Mouse (Mus musculus) erythroblast, embryonic 14.5 days (primary cell): Measurements from ENCODE around the gene Rit1. TPM values are rescaled to one million over a fixed set of nuclear protein-coding genes. Genes with fewer than 3 reads are reported as not detected.

ENCODE experiments used
- H3K27me3 ChIP-seq: 2 replicates; pipeline ENCODE4 v1.6.1; 2012; ENCODE audit warnings: inconsistent platforms; ENCODE audit not compliant: control insufficient read depth
- H3K36me3 ChIP-seq: 2 replicates; pipeline ENCODE4 v1.6.1; 2012; ENCODE audit warnings: mild to moderate bottlenecking, inconsistent platforms; ENCODE audit not compliant: control insufficient read depth
- H3K4me1 ChIP-seq: 2 replicates; pipeline ENCODE4 v1.6.1; 2012; ENCODE audit warnings: inconsistent platforms; ENCODE audit not compliant: control insufficient read depth
- H3K4me3 ChIP-seq: replicated peaks from 2 replicates; pipeline ENCODE3; 2012; ENCODE audit warnings: moderate library complexity, mild to moderate bottlenecking, inconsistent platforms
- H3K9me3 ChIP-seq: 2 replicates; pipeline ENCODE4 v1.6.1; 2012; ENCODE audit warnings: low read length, inconsistent platforms, mixed read lengths; ENCODE audit not compliant: control insufficient read depth
- GATA1 ChIP-seq: IDR thresholded peaks from 2 replicates; pipeline ENCODE4 v1.6.1; 2012; ENCODE audit warnings: low read length, inconsistent platforms, mixed read lengths
- TAL1 ChIP-seq: IDR thresholded peaks from 3 replicates; pipeline ENCODE4 v1.6.1; 2012; ENCODE audit warnings: low read length, inconsistent platforms, mixed read lengths
- polyA plus RNA-seq: library from polyadenylated mRNA; stranded (reverse); fragments of >175 nt; gene quantifications from 2 replicates; pipeline ENCODE4 v1.2.3, GENCODE M21; 2012

Gene Rit1
- 3.6 and 4.6 TPM in 2 replicates for polyA plus RNA-seq

GRCm38 (mm10) chr3:88716399-88717197, at the start of gene Rit1:
TSS of gene Rit1 (plus strand) at chr3:88716838.
- Histone ChIP-seq H3K27me3 (no peaks in the 10 kb centered on the region), H3K4me1 (peaks cover 32% of the 10 kb centered on the region), H3K4me3 (peak within 1 kb of the TSS; percentile 85), H3K36me3 (peaks cover 66% of the 10 kb centered on the region), H3K9me3 (no peaks in the 10 kb centered on the region)
- TF ChIP-seq GATA1: no peak
- no peak for TF ChIP-seq TAL1

GRCm38 (mm10) chr3:88677399-88677798, 39.2 kb upstream of the Rit1 start:
- no peaks in the 10 kb centered on the region for H3K27me3 ChIP-seq
- H3K9me3 ChIP-seq: no peaks in the 10 kb centered on the region
- H3K4me1 ChIP-seq: peaks cover 4% of the 10 kb centered on the region
- no peaks in the 10 kb centered on the region for H3K36me3 ChIP-seq
- H3K4me3 ChIP-seq: peak overlapping the region; percentile 33
- no peak for TF ChIP-seq GATA1
- no peak for TF ChIP-seq TAL1

- Histone ChIP-seq H3K4me3 (no peak overlapping the region), H3K36me3 (peaks cover 19% of the 10 kb centered on the region), H3K9me3 (no peaks in the 10 kb centered on the region), H3K27me3 (no peaks in the 10 kb centered on the region), H3K4me1 (peaks cover 26% of the 10 kb centered on the region)
- no peak for TF ChIP-seq TAL1
- TF ChIP-seq GATA1: no peak
These were observed 32.8 kb upstream of the Rit1 start for GRCm38 (mm10) chr3:88683814-88684213.

- H3K4me3 ChIP-seq: peak overlapping the region; percentile 87
- peaks cover 28% of the 10 kb centered on the region for H3K4me1 ChIP-seq
- H3K27me3 ChIP-seq: no peaks in the 10 kb centered on the region
- H3K36me3 ChIP-seq: peaks cover 25% of the 10 kb centered on the region
- TF ChIP-seq GATA1: no peak
- no peak for TF ChIP-seq TAL1
- H3K9me3 ChIP-seq: no peaks in the 10 kb centered on the region
These were observed 32.2 kb upstream of the Rit1 start for GRCm38 (mm10) chr3:88684236-88684979.

GRCm38 (mm10) chr3:88684980-88685941, 31.4 kb upstream of the Rit1 start, which contains the start of gene Khdc4:
TSS of gene Khdc4 (plus strand) at chr3:88685803.
- H3K27me3 ChIP-seq: no peaks in the 10 kb centered on the region
- peak within 1 kb of the TSS; percentile 87 for H3K4me3 ChIP-seq
- TF ChIP-seq TAL1: no peak
- no peak for TF ChIP-seq GATA1
- peaks cover 34% of the 10 kb centered on the region for H3K36me3 ChIP-seq
- no peaks in the 10 kb centered on the region for H3K9me3 ChIP-seq
- H3K4me1 ChIP-seq: peaks cover 28% of the 10 kb centered on the region

GRCm38 (mm10) chr3:88685958-88686451, 30.6 kb upstream of the Rit1 start:
- peaks cover 41% of the 10 kb centered on the region for H3K36me3 ChIP-seq
- peak overlapping the region; percentile 87 for H3K4me3 ChIP-seq
- H3K9me3 ChIP-seq: no peaks in the 10 kb centered on the region
- no peak for TF ChIP-seq TAL1
- no peak for TF ChIP-seq GATA1
- peaks cover 28% of the 10 kb centered on the region for H3K4me1 ChIP-seq
- no peaks in the 10 kb centered on the region for H3K27me3 ChIP-seq

- TF ChIP-seq GATA1: no peak
- TF ChIP-seq TAL1: no peak
- Histone ChIP-seq H3K9me3 (no peaks in the 10 kb centered on the region), H3K4me1 (peaks cover 28% of the 10 kb centered on the region), H3K4me3 (peak overlapping the region; percentile 87), H3K36me3 (peaks cover 50% of the 10 kb centered on the region), H3K27me3 (no peaks in the 10 kb centered on the region)
These were observed 29.7 kb upstream of the Rit1 start for GRCm38 (mm10) chr3:88686734-88687611.
